Mouse (Mus musculus) E14TG2a.4 (cell line): ENCODE measurements at regions not wholly inside any gene's neighbourhood (a gene's known extent, or its start where the extent isn't known, plus 50 kb on each side); places are given as distances from the start of the nearest gene placed in this dataset.
A peak's percentile ranks its signal among the peaks of the same experiment; 100 is the strongest.
"Not testable (repeated sequence)": the region's sequence is repeated elsewhere in the genome, so short reads cannot be mapped to it uniquely, and the experiment has no call there.

ENCODE experiments used
- H3K27me3 ChIP-seq: 2 replicates; pipeline ENCODE4 v1.6.1; 2014; ENCODE audit warnings: low read length, control low read depth; ENCODE audit not compliant: insufficient read depth
- H3K36me3 ChIP-seq: 2 replicates; pipeline ENCODE4 v1.6.1; 2014; ENCODE audit warnings: low read length, control low read depth; ENCODE audit not compliant: insufficient read depth
- H3K4me1 ChIP-seq: replicated peaks from 2 replicates; pipeline ENCODE4 v1.6.1; 2014; ENCODE audit warnings: low read depth, low read length, control low read depth
- H3K4me3 ChIP-seq: replicated peaks from 2 replicates; pipeline ENCODE4 v1.5.1; 2014; ENCODE audit warnings: mild to moderate bottlenecking, low read length
- H3K9me3 ChIP-seq: 2 replicates; pipeline ENCODE4 v1.6.1; 2014; ENCODE audit warnings: low read length, control low read depth
- CTCF ChIP-seq: conservative IDR thresholded peaks from 2 replicates; pipeline ENCODE4 v1.5.1; 2014; ENCODE audit warnings: low read length
- NANOG ChIP-seq: IDR thresholded peaks from 2 replicates; pipeline ENCODE4 v1.6.1; 2014; ENCODE audit warnings: borderline replicate concordance, low read length, mixed read lengths
- POU5F1 ChIP-seq: IDR thresholded peaks from 2 replicates; pipeline ENCODE4 v1.6.1; 2014; ENCODE audit warnings: low read length, borderline replicate concordance

DNA sequence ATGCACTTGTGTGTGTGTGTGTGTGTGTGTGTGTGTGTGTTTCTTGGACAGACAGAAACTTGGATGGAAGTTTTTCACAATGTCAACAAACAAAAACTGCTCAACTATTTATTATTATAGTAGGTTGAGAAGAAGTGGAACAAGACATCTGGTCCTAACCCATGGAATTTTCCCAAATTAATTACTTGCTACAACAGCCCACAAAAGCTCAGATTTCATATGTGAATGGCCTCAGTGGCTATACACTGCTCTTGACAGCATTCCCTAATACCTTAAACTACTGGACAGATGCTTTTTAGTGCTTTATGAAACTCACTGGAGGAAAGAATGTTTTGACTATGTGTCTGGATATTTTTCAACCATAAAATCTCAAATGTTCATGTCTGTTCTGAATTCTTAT is 2009.5 kb upstream of the Pcdh17 start:
- TF ChIP-seq NANOG (no peak), POU5F1 (no peak), CTCF (no peak)

DNA sequence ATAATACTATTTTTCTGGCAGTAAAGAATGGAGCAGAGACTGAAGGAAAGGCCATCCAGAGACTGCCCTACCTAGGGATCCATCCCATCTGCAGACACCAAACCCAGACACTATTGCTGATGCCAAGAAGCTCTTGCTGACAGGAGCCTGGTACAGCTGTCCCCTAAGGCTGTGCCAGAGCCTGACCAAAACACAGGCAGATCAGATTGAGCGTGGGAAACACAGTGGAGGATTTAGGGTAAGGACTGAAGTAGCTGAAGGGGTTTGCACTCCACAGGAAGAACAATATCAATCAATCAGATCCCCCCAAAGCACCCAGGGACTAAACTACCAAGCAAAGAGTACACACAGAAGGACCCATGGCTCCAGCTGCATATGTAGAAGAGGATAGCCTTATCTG is 1994.5 kb upstream of the Pcdh17 start:
- not testable (repeated sequence) for H3K27me3 ChIP-seq, H3K36me3 ChIP-seq, H3K4me1 ChIP-seq, H3K4me3 ChIP-seq, H3K9me3 ChIP-seq

More for the DNA sequence above, 2009.5 kb upstream of the Pcdh17 start:
- no peaks in the 10 kb centered on the region for H3K4me1 ChIP-seq
- H3K27me3 ChIP-seq: no peaks in the 10 kb centered on the region
- no peaks in the 10 kb centered on the region for H3K36me3 ChIP-seq
- H3K9me3 ChIP-seq: no peaks in the 10 kb centered on the region
- no peak overlapping the region for H3K4me3 ChIP-seq

DNA sequence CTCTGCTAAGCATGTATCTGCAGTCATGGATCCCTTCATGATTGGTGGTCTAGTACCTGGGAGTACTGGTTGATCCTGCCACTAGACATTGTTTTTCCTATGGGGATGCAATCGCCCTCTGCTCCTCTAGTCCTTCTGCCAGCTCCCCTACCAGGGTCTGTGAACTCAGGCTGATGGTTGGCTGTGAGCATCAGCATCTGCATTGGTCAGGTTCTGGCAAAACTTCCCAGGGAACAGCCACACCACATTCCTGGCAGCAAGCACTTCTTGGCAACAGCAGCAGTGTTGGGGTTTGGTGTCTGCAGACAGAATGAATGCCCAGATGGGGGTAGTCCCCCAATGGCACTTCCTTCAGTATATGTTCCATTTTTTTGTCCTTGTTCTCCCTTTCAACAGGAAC is 1989.9 kb upstream of the Pcdh17 start:
- no peaks in the 10 kb centered on the region for H3K9me3 ChIP-seq
- no peaks in the 10 kb centered on the region for H3K27me3 ChIP-seq
- no peak overlapping the region for H3K4me3 ChIP-seq
- no peak for TF ChIP-seq NANOG
- no peak for TF ChIP-seq POU5F1
- H3K36me3 ChIP-seq: no peaks in the 10 kb centered on the region
- H3K4me1 ChIP-seq: no peaks in the 10 kb centered on the region

DNA sequence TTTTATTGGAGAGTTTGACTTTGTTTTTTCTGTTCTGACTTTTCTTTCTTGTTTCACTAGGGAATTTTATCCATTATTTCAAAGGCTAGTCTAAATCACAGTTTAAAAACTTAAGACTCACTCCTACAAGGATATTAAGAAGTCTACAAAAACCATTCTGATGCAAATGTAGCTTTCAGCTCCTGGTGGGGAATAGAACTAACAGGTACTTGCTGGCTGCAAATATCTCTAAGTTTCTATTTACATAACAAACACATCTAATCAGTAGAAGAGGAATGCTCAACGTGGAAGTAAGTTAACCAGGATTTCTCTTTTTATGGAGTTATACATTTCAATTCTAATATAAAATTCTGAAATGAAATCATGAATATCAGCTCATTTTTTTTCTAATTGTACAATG is 1976.7 kb upstream of the Pcdh17 start:
- no peak for TF ChIP-seq CTCF
- TF ChIP-seq NANOG: peak; percentile 88
- 0 out of 2 replicates have a peak, but pooled peaks have one; percentile 17 for TF ChIP-seq POU5F1
- no peaks in the 10 kb centered on the region; the same call in 1 of the 2 replicates for H3K9me3 ChIP-seq
- no peak overlapping the region for H3K4me3 ChIP-seq
- H3K36me3 ChIP-seq: no peaks in the 10 kb centered on the region
- no peaks in the 10 kb centered on the region for H3K4me1 ChIP-seq
- no peaks in the 10 kb centered on the region for H3K27me3 ChIP-seq
